Mouse (Mus musculus) liver, embryonic 14.5 days (tissue): Measurements from ENCODE around the gene Fam57b.

Experiments
- CTCF ChIP-seq: IDR thresholded peaks from 2 replicates; pipeline ENCODE4 v1.5.1; 2016; ENCODE audit warnings: antibody characterized with exemption, low read depth, control low read depth
- EP300 ChIP-seq: IDR thresholded peaks from 2 replicates; pipeline ENCODE4 v1.6.1; 2016; ENCODE audit warnings: antibody characterized with exemption, low read depth

GRCm38 (mm10) chr7:126823940-126824339, 26.5 kb downstream of the Fam57b start:
- TF ChIP-seq CTCF (no peak), EP300 (no peak)
